Mouse (Mus musculus) gastrocnemius, postnatal 10 days (tissue): Measurements from ENCODE around the gene Gck. TPM values are rescaled to one million over a fixed set of nuclear protein-coding genes. Genes with fewer than 3 reads are reported as not detected.

Source experiments
- DNase-seq: peaks from one replicate; pipeline ENCODE4 v3.0.0; 2021; ENCODE audit warnings: mixed read lengths
- total RNA-seq, 2 experiments: library from RNA; stranded (reverse); gene quantifications; 2 replicates each; pipeline ENCODE4 v1.2.3; 2021

Gck gene
- total RNA-seq, 2 experiments from 2014 or later: not detected

- no peak for DNase-seq
These were observed 76.7 kb downstream of the Gck start for GRCm38 (mm10) chr11:5873192-5873591.

- no peak for DNase-seq
These were observed 77.2 kb downstream of the Gck start for GRCm38 (mm10) chr11:5872707-5873106.

- DNase-seq: peak; percentile 42
These were observed 79.8 kb downstream of the Gck start for GRCm38 (mm10) chr11:5870069-5870468.

GRCm38 (mm10) chr11:5869331-5869730, 80.5 kb downstream of the Gck start:
- no peak for DNase-seq

GRCm38 (mm10) chr11:5868324-5868723, 81.6 kb downstream of the Gck start:
- no peak for DNase-seq

- no peak for DNase-seq
These were observed 82.7 kb downstream of the Gck start for GRCm38 (mm10) chr11:5867196-5867595.

GRCm38 (mm10) chr11:5862394-5863105, 87.3 kb downstream of the Gck start:
- DNase-seq: no peak

GRCm38 (mm10) chr11:5861678-5862393, 88.0 kb downstream of the Gck start, which contains the start of gene Aebp1:
Aebp1 (plus strand) TSS chr11:5861947.
- DNase-seq: peak; percentile 74

GRCm38 (mm10) chr11:5860639-5861038, 89.2 kb downstream of the Gck start:
- DNase-seq: no peak

GRCm38 (mm10) chr11:5859883-5860550, 89.9 kb downstream of the Gck start:
- DNase-seq: no peak

GRCm38 (mm10) chr11:5858723-5859122, 91.2 kb downstream of the Gck start:
- no peak for DNase-seq

GRCm38 (mm10) chr11:5856479-5857130, 93.3 kb downstream of the Gck start:
- no peak for DNase-seq

- DNase-seq: peak; percentile 78
These were observed 94.0 kb downstream of the Gck start for GRCm38 (mm10) chr11:5855902-5856301.

GRCm38 (mm10) chr11:5855481-5855880, 94.4 kb downstream of the Gck start:
- no peak for DNase-seq

- no peak for DNase-seq
These were observed 97.6 kb downstream of the Gck start for GRCm38 (mm10) chr11:5852314-5852713.

GRCm38 (mm10) chr11:5851021-5851736, 98.7 kb downstream of the Gck start:
- no peak for DNase-seq

Other genes starting within 250 kb of the Gck start
- 10 to 100 TPM; 84.8 to 90.6 TPM for gene Mrps24, start 234.4 kb downstream of the Gck start, total RNA-seq
- gene Urgcp, start 187.7 kb downstream of the Gck start, total RNA-seq: 10 to 100 TPM; 29.1 to 42.0 TPM
- gene Dbnl, start 161.6 kb downstream of the Gck start, total RNA-seq: 10 to 100 TPM; 23.6 to 27.1 TPM
- 1,000 to 10,000 TPM; 2,411 to 2,775 TPM for gene Pgam2, start 146.3 kb downstream of the Gck start, total RNA-seq
- 1 to 10 TPM; 4.3 to 8.7 TPM for gene Polm, start 112.1 kb downstream of the Gck start, total RNA-seq
- gene Aebp1, start 88.1 kb downstream of the Gck start, total RNA-seq: 10 to 100 TPM; 46.5 to 59.8 TPM
- gene Pold2, start 71.8 kb downstream of the Gck start, total RNA-seq: 10 to 100 TPM; 36.7 to 45.4 TPM
- gene Myl7, start 51.3 kb downstream of the Gck start, total RNA-seq: not detected
- gene Ykt6, start 5.6 kb upstream of the Gck start, total RNA-seq: 10 to 100 TPM; 46.7 to 50.4 TPM
- gene Camk2b, start 116.3 kb upstream of the Gck start, total RNA-seq: 100 to 1,000 TPM; 188 to 190 TPM
- not detected for gene A730071L15Rik, start 249.9 kb upstream of the Gck start, total RNA-seq